Mouse (Mus musculus) ES-Bruce4 (cell line): ENCODE measurements at regions not wholly inside any gene's neighbourhood (a gene's known extent, or its start where the extent isn't known, plus 50 kb on each side); places are given as distances from the start of the nearest gene placed in this dataset.

Experiments
- H3K27ac ChIP-seq: 2 replicates; pipeline ENCODE4 v1.5.1; 2012; ENCODE audit warnings: low read length, inconsistent platforms; ENCODE audit not compliant: insufficient read depth
- H3K27me3 ChIP-seq: 2 replicates; pipeline ENCODE4 v1.6.1; 2012; ENCODE audit warnings: mild to moderate bottlenecking, low read length, inconsistent platforms; ENCODE audit not compliant: control insufficient read depth, poor library complexity, insufficient read depth, severe bottlenecking
- H3K36me3 ChIP-seq: 2 replicates; pipeline ENCODE4 v1.6.1; 2012; ENCODE audit warnings: inconsistent platforms, mild to moderate bottlenecking, low read length, moderate library complexity; ENCODE audit not compliant: control insufficient read depth, poor library complexity, insufficient read depth, severe bottlenecking
- H3K4me1 ChIP-seq: one replicate; pipeline ENCODE4 v1.8.1; 2011; ENCODE audit warnings: low read length; ENCODE audit not compliant: control insufficient read depth, insufficient read depth
- H3K4me3 ChIP-seq: 2 replicates; pipeline ENCODE4 v1.5.1; 2011; ENCODE audit warnings: low read depth, mild to moderate bottlenecking, low read length
- H3K9ac ChIP-seq: 2 replicates; pipeline ENCODE4 v1.6.1; 2012; ENCODE audit warnings: low read depth, mild to moderate bottlenecking, inconsistent platforms; ENCODE audit not compliant: poor library complexity, severe bottlenecking
- H3K9me3 ChIP-seq: replicated peaks from 2 replicates; pipeline ENCODE4 v1.6.1; 2012; ENCODE audit warnings: mild to moderate bottlenecking, low read length, inconsistent platforms; ENCODE audit not compliant: control insufficient read depth, poor library complexity, insufficient read depth, severe bottlenecking
- CTCF ChIP-seq: IDR thresholded peaks from one replicate; pipeline ENCODE4 v1.8.1; 2011; ENCODE audit warnings: low read depth, low read length
- EP300 ChIP-seq: IDR thresholded peaks from 2 replicates; pipeline ENCODE4 v1.6.1; 2011; ENCODE audit warnings: low read depth, low read length; ENCODE audit not compliant: insufficient read depth
- POLR2A ChIP-seq: IDR thresholded peaks from one replicate; pipeline ENCODE4 v1.8.1; 2011; ENCODE audit warnings: low read length; ENCODE audit not compliant: insufficient read depth

DNA sequence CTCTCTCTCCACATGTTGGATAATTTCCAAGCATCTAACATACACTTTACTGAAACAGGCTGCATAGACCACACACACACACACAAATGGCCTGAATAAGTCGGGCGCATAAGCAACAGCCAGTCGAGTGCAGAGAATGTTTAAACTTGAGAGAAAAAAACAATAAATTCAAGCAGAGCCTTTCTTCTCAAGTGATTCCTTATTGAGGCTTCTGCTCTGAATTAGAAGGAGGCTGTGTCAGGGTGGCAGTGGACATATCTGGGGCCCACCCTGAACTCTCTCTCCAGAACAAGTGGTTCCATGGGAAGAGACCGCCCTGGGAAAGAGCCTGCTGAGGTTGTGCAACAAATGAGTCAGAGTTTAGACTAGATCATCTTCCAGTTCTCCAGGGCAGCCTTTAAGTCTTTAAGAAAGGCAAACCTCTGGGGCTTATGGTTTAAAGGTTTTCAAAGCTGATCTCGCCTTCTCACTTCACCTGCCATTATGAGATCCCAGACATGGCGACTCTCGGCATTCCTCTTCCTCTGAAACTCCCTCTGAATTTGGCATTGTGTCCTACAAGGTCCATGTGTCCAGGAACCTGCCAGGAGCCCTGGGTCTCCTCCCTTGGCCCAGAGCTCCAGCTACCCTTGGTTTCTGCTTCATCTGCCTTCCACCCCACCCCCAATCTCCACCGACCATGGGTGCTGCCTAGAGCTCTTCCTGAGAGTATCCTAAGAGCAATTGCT, 445.3 kb downstream of the Wdr11 start:
- no peaks in the 10 kb centered on the region for H3K4me1 ChIP-seq
- TF ChIP-seq EP300, result no peak
- TF ChIP-seq CTCF, result no peak
- TF ChIP-seq POLR2A, result no peak
- no peaks in the 10 kb centered on the region for H3K9me3 ChIP-seq
- no peak overlapping the region for H3K27ac ChIP-seq
- no peaks in the 10 kb centered on the region for H3K27me3 ChIP-seq
- H3K9ac ChIP-seq, result no peak overlapping the region
- H3K36me3 ChIP-seq, result no peaks in the 10 kb centered on the region
- H3K4me3 ChIP-seq, result no peak overlapping the region

DNA sequence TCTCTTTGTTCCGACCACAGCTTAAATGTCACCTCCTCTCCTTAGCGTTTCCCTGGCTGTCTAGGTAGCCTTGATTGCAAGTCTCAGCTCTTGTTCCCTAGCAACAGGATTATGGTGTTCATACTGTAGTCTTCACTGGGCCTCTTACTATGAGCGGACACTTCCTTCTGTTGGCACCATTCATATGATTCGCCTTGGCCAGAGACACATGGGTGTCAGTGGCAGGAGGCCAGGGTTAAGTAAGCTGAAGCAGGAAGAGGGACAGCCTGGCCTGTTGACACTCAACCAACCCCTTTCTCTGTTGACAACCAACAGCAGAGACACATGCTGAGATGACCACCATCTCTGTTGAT, 445.9 kb downstream of the Wdr11 start:
- Histone ChIP-seq H3K27ac (no peak overlapping the region), H3K4me1 (no peaks in the 10 kb centered on the region), H3K9ac (no peak overlapping the region), H3K4me3 (no peak overlapping the region), H3K36me3 (no peaks in the 10 kb centered on the region), H3K27me3 (no peaks in the 10 kb centered on the region), H3K9me3 (no peaks in the 10 kb centered on the region)
- TF ChIP-seq CTCF (no peak), EP300 (no peak), POLR2A (no peak)

DNA sequence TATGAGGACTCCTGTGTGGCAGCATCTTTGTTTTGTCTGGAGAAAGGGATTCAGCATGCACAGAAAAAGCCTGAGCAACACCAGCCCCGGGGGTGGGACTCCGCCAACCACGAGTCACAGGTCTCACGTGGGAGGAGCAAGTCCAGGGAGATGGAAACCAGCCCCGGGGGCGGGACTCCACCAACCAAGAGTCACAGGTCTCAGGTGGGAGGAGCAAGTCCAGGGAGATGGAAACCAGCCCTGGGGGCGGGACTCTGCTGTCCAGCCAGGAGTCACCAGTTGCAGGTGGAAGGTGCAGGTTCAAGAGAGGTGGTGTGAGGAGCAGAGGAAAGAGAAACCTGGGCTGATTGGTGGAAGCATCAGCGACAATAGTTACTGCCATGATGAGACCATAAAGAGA, 448.9 kb downstream of the Wdr11 start:
- Histone ChIP-seq H3K36me3 (no peaks in the 10 kb centered on the region), H3K4me3 (no peak overlapping the region), H3K27ac (no peak overlapping the region), H3K9ac (no peak overlapping the region), H3K4me1 (no peaks in the 10 kb centered on the region), H3K9me3 (no peaks in the 10 kb centered on the region), H3K27me3 (no peaks in the 10 kb centered on the region)
- TF ChIP-seq EP300 (no peak), POLR2A (no peak), CTCF (no peak)

DNA sequence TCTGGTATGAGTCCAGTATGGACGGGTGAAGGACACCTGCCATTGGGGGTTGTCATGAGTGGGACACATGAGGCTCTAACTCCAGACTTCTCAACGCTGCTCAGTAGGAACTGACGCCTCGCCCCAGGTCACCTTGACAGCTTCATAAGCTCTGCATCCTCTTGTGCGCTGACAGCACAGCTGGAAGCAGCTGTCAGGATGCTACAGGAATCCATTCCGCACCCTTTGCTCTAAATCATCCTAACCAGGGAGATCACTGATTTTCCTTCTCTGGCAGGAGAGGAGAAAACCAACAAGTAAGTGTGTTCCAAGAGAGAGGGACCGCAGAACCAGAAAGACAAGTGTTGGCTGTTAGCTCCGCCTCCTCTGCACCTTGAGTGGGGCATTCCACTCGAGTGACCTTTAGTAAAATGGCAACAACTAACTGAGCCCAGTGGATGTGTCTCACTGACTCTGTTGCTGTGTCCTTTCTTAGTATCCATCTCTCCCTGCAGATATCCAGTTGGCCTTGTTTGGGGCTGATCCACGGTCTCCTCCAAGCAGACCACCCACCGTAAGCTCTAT, 449.8 kb downstream of the Wdr11 start:
- TF ChIP-seq EP300 (no peak), POLR2A (no peak), CTCF (no peak)
- Histone ChIP-seq H3K9me3 (no peaks in the 10 kb centered on the region), H3K27me3 (no peaks in the 10 kb centered on the region), H3K9ac (no peak overlapping the region), H3K27ac (no peak overlapping the region), H3K36me3 (no peaks in the 10 kb centered on the region), H3K4me3 (no peak overlapping the region), H3K4me1 (no peaks in the 10 kb centered on the region)

DNA sequence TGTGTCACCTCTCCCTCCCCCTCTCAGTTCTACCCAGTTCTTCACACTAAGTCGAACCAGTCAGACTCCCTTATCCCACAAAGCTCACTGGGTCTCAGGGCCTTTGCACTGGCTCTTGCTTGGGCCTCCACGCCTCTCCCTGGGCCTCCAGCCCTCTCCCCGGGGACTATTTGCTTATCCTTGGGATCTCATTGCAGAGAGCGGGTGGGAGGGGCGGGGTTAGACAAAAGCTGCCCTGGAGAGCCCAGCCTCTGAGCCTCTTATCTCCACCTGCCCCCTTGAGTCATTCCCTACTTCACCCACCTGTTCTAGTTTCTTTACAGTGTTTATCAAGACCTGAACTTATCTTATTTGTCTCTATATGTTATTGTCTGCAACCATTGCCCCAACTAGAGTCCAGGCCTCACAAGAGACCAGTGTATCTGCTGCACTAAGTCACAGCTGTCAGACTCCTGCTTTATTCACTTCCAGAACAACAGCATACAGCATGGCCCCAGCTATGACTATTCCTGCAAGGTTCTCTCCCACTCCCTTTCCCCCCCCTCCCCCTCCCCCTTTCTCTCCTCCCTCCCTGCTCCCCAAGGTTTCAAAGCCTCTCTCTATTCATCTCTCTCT, 450.7 kb downstream of the Wdr11 start:
- Histone ChIP-seq H3K36me3 (no peaks in the 10 kb centered on the region), H3K4me1 (no peaks in the 10 kb centered on the region), H3K9ac (no peak overlapping the region), H3K4me3 (no peak overlapping the region), H3K27ac (no peak overlapping the region), H3K27me3 (no peaks in the 10 kb centered on the region), H3K9me3 (no peaks in the 10 kb centered on the region)
- TF ChIP-seq CTCF (no peak), POLR2A (no peak), EP300 (no peak)

DNA sequence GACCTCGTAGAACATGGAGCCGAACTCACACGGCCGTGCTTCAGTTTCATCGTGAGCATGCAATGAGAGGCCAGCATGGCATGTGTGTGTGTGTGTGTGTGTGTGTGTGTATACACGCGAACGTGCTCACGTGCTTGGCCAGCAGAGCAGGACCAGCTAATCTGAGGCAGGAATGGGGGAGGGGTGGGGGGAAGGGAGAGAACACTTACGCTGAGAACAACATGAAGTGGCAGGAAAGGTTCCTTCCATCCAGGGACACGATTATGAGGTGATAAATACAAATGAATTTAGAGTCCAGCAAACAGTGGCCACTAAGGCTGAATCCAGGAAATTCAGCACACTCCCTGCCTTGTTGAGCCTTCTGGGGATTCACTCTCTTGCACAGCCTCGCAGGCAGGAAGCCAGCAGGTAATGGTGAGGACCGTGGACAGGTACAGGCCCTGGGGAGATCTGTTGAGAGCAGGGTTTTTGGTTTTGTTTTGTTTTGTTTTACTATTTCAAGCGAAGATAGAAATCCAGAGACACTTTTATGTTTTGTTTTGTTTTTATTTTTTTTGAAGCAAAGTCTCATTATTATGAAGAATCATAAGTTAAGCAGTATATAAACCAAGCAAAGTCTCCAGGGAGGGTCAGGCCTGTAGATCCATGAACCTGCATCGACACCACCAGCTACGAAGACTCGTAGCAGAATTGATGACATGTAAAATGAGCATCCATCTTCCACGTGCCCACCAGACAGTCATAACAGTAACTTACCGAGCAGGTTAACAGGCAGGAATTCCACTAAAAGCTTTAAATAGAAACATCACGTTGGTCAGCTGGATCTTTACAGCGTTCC, 452.0 kb downstream of the Wdr11 start:
- Histone ChIP-seq H3K4me3 (no peak overlapping the region), H3K9ac (no peak overlapping the region), H3K27me3 (no peaks in the 10 kb centered on the region), H3K9me3 (no peaks in the 10 kb centered on the region), H3K4me1 (no peaks in the 10 kb centered on the region), H3K36me3 (no peaks in the 10 kb centered on the region), H3K27ac (no peak overlapping the region)
- TF ChIP-seq EP300 (no peak), POLR2A (no peak), CTCF (no peak)
